Mouse (Mus musculus) heart, postnatal 0 days (tissue): ENCODE measurements around the gene Snrpn.

Experiments
- CTCF ChIP-seq: IDR thresholded peaks from 2 replicates; pipeline ENCODE4 v1.5.1; 2016; ENCODE audit warnings: antibody characterized with exemption, control low read depth, low read depth
- EP300 ChIP-seq: IDR thresholded peaks from 2 replicates; pipeline ENCODE4 v1.6.1; 2016; ENCODE audit warnings: antibody characterized with exemption, low read depth

DNA sequence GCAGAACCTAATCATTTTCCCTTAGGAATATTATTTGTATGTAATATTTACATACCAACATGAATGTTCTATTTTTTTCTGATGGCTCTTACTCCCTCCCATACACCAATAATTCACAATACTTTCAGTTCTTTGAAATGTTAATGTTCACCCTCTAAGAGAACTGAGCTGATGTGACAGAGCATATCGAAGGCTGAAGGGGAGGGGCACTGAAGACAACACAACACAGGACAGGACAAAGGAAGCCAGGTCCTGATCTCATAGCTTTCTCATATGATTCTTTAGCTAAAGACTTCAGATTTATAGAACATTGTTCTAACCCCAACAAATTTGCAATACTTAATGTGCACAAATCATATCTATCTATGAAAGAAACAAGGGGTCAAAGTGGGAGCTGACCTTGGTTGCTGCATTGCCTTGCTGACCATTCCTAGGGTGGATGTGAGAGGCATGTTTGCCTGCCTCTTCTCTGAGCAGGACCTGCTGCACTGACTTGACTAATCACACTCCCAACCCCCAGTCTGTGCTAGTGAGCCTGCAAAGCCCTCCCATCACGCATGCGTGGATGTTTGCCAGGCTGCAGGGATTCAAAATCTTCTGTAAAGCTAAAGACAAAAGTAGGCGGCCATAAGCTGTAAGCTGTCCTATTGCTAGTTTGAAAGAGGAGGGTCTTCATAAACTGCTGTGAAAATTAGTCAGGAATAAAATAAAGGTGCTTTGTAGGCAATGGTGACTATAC, at the start of gene Snrpn:
- TF ChIP-seq CTCF (no peak), EP300 (no peak)
